Mouse (Mus musculus): ENCODE results near the gene Myt1l. TPM values are rescaled to one million over a fixed set of nuclear protein-coding genes. Genes with fewer than 3 reads are reported as not detected.
A peak's percentile ranks its signal among the peaks of the same experiment; 100 is the strongest.

The Myt1l gene
- polyA plus RNA-seq (2015; fragmentation: Nextera tagmentation; extraction: Ambion mirVana): 9.3 and 10.3 TPM in 2 replicates

GRCm38 (mm10) chr12:29528031-29528771, at the start of gene Myt1l:
Gene Myt1l, plus strand, starts transcription at chr12:29528384.
- no peaks in the 10 kb centered on the region for H3K36me3 ChIP-seq
- 0 out of 2 replicates have a peak, but pooled peaks cover 7% of the 10 kb centered on the region for H3K4me1 ChIP-seq
- H3K9me3 ChIP-seq (replicated peaks): no peaks in the 10 kb centered on the region
- peak within 1 kb of the TSS; percentile 22 for H3K4me3 ChIP-seq (replicated peaks)
- H3K9ac ChIP-seq: no peak within 1 kb of the TSS
- 25% methylated on average over 13 of the region's 13 CpGs for WGBS
- no peak for ATAC-seq (ENCODE audit: insufficient number of reproducible peaks, low FRiP score, low TSS enrichment, low read depth)
- no peak within 1 kb of the TSS for H3K27ac ChIP-seq (replicated peaks)
- peaks cover 31% of the 10 kb centered on the region for H3K27me3 ChIP-seq
- peak within 1 kb of the TSS; percentile 37 for H3K4me2 ChIP-seq (replicated peaks)

- no peaks in the 10 kb centered on the region for H3K4me1 ChIP-seq
- H3K4me2 ChIP-seq (replicated peaks): no peak overlapping the region
- no peak overlapping the region for H3K4me3 ChIP-seq (replicated peaks)
- 83% methylated on average over 10 of the region's 10 CpGs for WGBS
- no peaks in the 10 kb centered on the region for H3K36me3 ChIP-seq
- no peak overlapping the region for H3K27ac ChIP-seq (replicated peaks)
- no peaks in the 10 kb centered on the region for H3K9me3 ChIP-seq (replicated peaks)
- no peak overlapping the region for H3K9ac ChIP-seq
- no peak for ATAC-seq (ENCODE audit: insufficient number of reproducible peaks, low FRiP score, low TSS enrichment, low read depth)
- no peaks in the 10 kb centered on the region for H3K27me3 ChIP-seq
Observed at GRCm38 (mm10) chr12:29486424-29487035, 41.7 kb upstream of the Myt1l start.

GRCm38 (mm10) chr12:29526236-29526644, 1.9 kb upstream of the Myt1l start:
- ATAC-seq (ENCODE audit: insufficient number of reproducible peaks, low FRiP score, low TSS enrichment, low read depth): no peak
- 13% methylated on average over 6 of the region's 6 CpGs for WGBS
- no peaks in the 10 kb centered on the region for H3K36me3 ChIP-seq
- 0 out of 2 replicates have a peak, but pooled peaks cover 7% of the 10 kb centered on the region for H3K4me1 ChIP-seq
- peaks cover 23% of the 10 kb centered on the region for H3K27me3 ChIP-seq
- no peak overlapping the region for H3K4me3 ChIP-seq (replicated peaks)
- no peaks in the 10 kb centered on the region for H3K9me3 ChIP-seq (replicated peaks)
- no peak overlapping the region for H3K27ac ChIP-seq (replicated peaks)
- H3K4me2 ChIP-seq (replicated peaks): no peak overlapping the region
- H3K9ac ChIP-seq: no peak overlapping the region

- Histone ChIP-seq H3K4me1 (0 out of 2 replicates have a peak, but pooled peaks cover 7% of the 10 kb centered on the region), H3K27ac (replicated peaks) (no peak overlapping the region), H3K36me3 (no peaks in the 10 kb centered on the region), H3K27me3 (peaks cover 23% of the 10 kb centered on the region), H3K9ac (no peak overlapping the region), H3K9me3 (replicated peaks) (no peaks in the 10 kb centered on the region), H3K4me2 (replicated peaks) (peak overlapping the region; percentile 37), H3K4me3 (replicated peaks) (peak overlapping the region; percentile 22)
- peak; percentile 67; the same call in 1 of the 2 replicates for ATAC-seq (ENCODE audit: insufficient number of reproducible peaks, low FRiP score, low TSS enrichment, low read depth)
- WGBS: under 1% methylated on average over 27 of the region's 27 CpGs
Observed at GRCm38 (mm10) chr12:29527048-29527761, 979 bp upstream of the Myt1l start.

- Histone ChIP-seq H3K27ac (replicated peaks) (no peak overlapping the region), H3K9me3 (replicated peaks) (no peaks in the 10 kb centered on the region), H3K9ac (no peak overlapping the region), H3K4me1 (0 out of 2 replicates have a peak, but pooled peaks cover 7% of the 10 kb centered on the region), H3K27me3 (peaks cover 51% of the 10 kb centered on the region), H3K4me2 (replicated peaks) (no peak overlapping the region), H3K36me3 (no peaks in the 10 kb centered on the region), H3K4me3 (replicated peaks) (no peak overlapping the region)
- no peak for ATAC-seq (ENCODE audit: insufficient number of reproducible peaks, low FRiP score, low TSS enrichment, low read depth)
- 5% methylated on average over 6 of the region's 6 CpGs for WGBS
Observed at GRCm38 (mm10) chr12:29530241-29530725, 2.1 kb downstream of the Myt1l start.

- Histone ChIP-seq H3K27me3 (peaks cover 52% of the 10 kb centered on the region), H3K9ac (no peak overlapping the region), H3K4me3 (replicated peaks) (no peak overlapping the region), H3K4me2 (replicated peaks) (no peak overlapping the region), H3K36me3 (no peaks in the 10 kb centered on the region), H3K4me1 (0 out of 2 replicates have a peak, but pooled peaks cover 7% of the 10 kb centered on the region), H3K27ac (replicated peaks) (no peak overlapping the region), H3K9me3 (replicated peaks) (no peaks in the 10 kb centered on the region)
- WGBS: 79% methylated on average over 7 of the region's 7 CpGs
- ATAC-seq (ENCODE audit: insufficient number of reproducible peaks, low FRiP score, low TSS enrichment, low read depth): no peak
Observed at GRCm38 (mm10) chr12:29530823-29531222, 2.6 kb downstream of the Myt1l start.

- H3K9me3 ChIP-seq (replicated peaks): no peaks in the 10 kb centered on the region
- 24% methylated on average over 14 of the region's 14 CpGs for WGBS
- no peak overlapping the region for H3K4me3 ChIP-seq (replicated peaks)
- no peak overlapping the region for H3K4me2 ChIP-seq (replicated peaks)
- no peak overlapping the region for H3K27ac ChIP-seq (replicated peaks)
- H3K27me3 ChIP-seq: peaks cover 45% of the 10 kb centered on the region
- peak; percentile 73 for ATAC-seq (ENCODE audit: insufficient number of reproducible peaks, low FRiP score, low TSS enrichment, low read depth)
- H3K4me1 ChIP-seq: no peaks in the 10 kb centered on the region
- H3K36me3 ChIP-seq: no peaks in the 10 kb centered on the region
- no peak overlapping the region for H3K9ac ChIP-seq
Observed at GRCm38 (mm10) chr12:29533071-29533876, 5.1 kb downstream of the Myt1l start.

GRCm38 (mm10) chr12:29534326-29534725, 6.1 kb downstream of the Myt1l start:
- Histone ChIP-seq H3K4me3 (replicated peaks) (no peak overlapping the region), H3K27me3 (peaks cover 41% of the 10 kb centered on the region), H3K4me1 (no peaks in the 10 kb centered on the region), H3K9ac (no peak overlapping the region), H3K4me2 (replicated peaks) (no peak overlapping the region), H3K9me3 (replicated peaks) (no peaks in the 10 kb centered on the region), H3K27ac (replicated peaks) (no peak overlapping the region), H3K36me3 (no peaks in the 10 kb centered on the region)
- WGBS: 5% methylated on average over 6 of the region's 6 CpGs
- ATAC-seq (ENCODE audit: insufficient number of reproducible peaks, low FRiP score, low TSS enrichment, low read depth): no peak

- no peaks in the 10 kb centered on the region for H3K9me3 ChIP-seq (replicated peaks)
- no peaks in the 10 kb centered on the region for H3K36me3 ChIP-seq
- peak overlapping the region; percentile 6; the same call in 1 of the 2 replicates for H3K4me3 ChIP-seq (replicated peaks)
- H3K4me1 ChIP-seq: no peaks in the 10 kb centered on the region
- H3K4me2 ChIP-seq (replicated peaks): peak overlapping the region; percentile 21; the same call in 1 of the 2 replicates
- no peak for ATAC-seq (ENCODE audit: insufficient number of reproducible peaks, low FRiP score, low TSS enrichment, low read depth)
- H3K27ac ChIP-seq (replicated peaks): no peak overlapping the region
- WGBS: 1% methylated on average over 25 of the region's 25 CpGs
- H3K9ac ChIP-seq: no peak overlapping the region
- peaks cover 41% of the 10 kb centered on the region for H3K27me3 ChIP-seq
Observed at GRCm38 (mm10) chr12:29534761-29535300, 6.6 kb downstream of the Myt1l start.

- no peak overlapping the region for H3K27ac ChIP-seq (replicated peaks)
- WGBS: 52% methylated on average over 5 of the region's 5 CpGs
Observed at GRCm38 (mm10) chr12:29537916-29538315, 9.7 kb downstream of the Myt1l start.

More at GRCm38 (mm10) chr12:29537916-29538315, 9.7 kb downstream of the Myt1l start:
- H3K27me3 ChIP-seq: peaks cover 35% of the 10 kb centered on the region
- H3K4me2 ChIP-seq (replicated peaks): no peak overlapping the region
- ATAC-seq (ENCODE audit: insufficient number of reproducible peaks, low FRiP score, low TSS enrichment, low read depth): no peak
- H3K36me3 ChIP-seq: no peaks in the 10 kb centered on the region
- H3K4me1 ChIP-seq: no peaks in the 10 kb centered on the region
- no peak overlapping the region for H3K4me3 ChIP-seq (replicated peaks)
- no peaks in the 10 kb centered on the region for H3K9me3 ChIP-seq (replicated peaks)
- H3K9ac ChIP-seq: no peak overlapping the region

All from embryonic facial prominence, embryonic 15.5 days (tissue).